Mouse (Mus musculus) ovary, postnatal 14 days (tissue): ENCODE measurements around the gene Gm42688.
"Not testable (repeated sequence)": the region's sequence is repeated elsewhere in the genome, so short reads cannot be mapped to it uniquely, and the experiment has no call there.

Source experiments
- DNase-seq: peaks from one replicate; pipeline ENCODE4 v3.0.0; 2022; ENCODE audit warnings: low spot score

Gm42688 gene

DNA sequence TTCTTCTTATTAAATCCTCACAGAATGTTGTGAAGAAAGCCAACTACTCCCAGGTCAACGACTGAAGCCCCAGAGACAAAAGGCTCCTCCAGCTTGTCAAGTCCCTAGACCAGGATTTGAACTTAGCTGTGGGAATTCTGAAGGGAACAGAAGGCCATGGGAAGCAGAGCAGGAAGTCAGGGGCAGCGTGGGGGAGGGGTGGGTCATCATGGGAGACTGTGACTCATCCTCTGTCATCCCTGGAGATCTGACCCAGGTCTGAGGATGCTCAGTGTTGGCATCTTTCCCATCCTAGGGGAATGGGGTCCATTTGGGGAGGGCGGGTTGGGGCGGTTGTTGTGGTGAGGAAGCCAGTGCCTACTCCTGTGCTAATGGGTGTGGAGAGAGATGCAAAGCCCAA is 40.2 kb downstream of the Gm42688 start:
- DNase-seq, result no peak

- DNase-seq, result no peak
Measured at GRCm38 (mm10) chr6:83142211-83142731, 40.9 kb downstream of the Gm42688 start.

- no peak for DNase-seq
Measured at GRCm38 (mm10) chr6:83142886-83143285, 41.5 kb downstream of the Gm42688 start.

DNA sequence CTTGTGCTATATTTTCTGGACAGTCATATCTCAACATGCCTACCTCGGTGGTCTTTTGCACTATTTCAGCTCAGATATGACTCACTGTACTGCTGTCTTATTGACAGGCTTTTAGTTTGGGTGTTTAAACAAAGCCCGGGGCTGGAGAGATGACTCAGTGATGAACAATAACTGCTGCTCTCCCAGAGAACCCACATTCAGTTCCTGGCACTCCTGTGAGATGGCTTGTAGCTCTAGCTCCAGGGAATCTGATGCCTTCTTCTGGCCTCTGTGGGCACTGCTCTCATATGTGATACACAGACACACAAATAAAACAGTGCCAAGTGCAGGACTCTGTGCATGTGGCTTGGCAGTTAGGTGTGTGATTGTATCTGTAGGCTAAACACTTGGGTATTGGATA is 43.8 kb downstream of the Gm42688 start:
- no peak for DNase-seq

- DNase-seq, result no peak
Measured at GRCm38 (mm10) chr6:83145805-83146204, 44.4 kb downstream of the Gm42688 start.

DNA sequence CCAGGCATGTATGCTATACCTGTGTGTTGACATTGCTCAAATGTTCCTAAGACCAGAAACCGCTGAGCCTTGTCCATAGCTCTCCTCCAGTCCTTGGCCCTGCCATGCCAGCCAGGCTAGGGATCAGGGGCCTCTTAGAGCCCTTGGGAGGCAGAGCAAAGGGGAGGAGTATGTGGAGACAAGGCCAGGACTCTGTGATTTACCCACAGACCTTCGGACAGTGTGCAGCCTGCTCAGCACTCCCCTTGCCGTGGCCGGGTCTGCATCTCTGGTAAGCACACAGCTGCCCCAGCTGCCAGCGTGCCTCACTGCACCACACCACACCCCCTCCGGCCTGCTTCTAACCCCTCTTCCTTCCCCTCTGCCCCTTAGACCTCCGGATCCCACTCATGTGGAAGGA is 45.9 kb downstream of the Gm42688 start:
- DNase-seq, result no peak

GRCm38 (mm10) chr6:83151721-83152120 is 50.3 kb downstream of the Gm42688 start:
- DNase-seq, result no peak

- no peak for DNase-seq
Measured at GRCm38 (mm10) chr6:83153038-83153437, 51.6 kb downstream of the Gm42688 start.

- no peak for DNase-seq
Measured at GRCm38 (mm10) chr6:83153485-83153884, 52.1 kb downstream of the Gm42688 start.

DNA sequence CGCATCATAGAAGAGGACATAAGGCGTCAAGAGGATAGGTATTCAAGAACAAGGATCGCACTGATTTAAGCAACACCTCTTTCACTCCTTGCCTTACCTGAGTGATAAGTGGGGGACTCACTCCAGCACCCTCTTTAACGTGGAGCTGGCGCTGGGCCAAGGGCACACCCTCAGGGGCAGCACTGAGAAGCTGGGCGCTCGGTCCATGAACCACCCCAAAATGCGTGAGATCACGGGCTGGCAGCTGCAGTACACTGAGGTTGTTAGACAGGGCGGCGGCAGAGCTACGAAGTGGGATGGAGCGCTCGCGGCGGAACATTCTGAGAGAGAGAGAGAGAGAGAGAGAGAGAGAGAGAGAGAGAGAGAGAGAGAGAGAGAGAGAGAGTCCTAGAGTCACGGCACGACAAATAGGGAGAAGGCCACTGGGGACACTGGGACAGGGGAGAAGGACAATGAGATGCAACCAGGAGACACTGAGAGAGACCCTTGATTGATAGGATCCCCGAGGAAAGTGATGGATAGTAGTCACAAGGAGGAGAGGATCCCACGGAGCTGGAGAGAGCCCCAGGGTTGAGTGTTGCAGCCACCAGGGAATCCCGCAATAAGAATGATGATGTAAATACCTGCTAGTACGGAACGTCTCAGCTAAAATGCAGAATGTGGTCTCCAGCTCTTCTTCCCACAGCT is 54.3 kb downstream of the Gm42688 start:
- DNase-seq, result no peak

DNA sequence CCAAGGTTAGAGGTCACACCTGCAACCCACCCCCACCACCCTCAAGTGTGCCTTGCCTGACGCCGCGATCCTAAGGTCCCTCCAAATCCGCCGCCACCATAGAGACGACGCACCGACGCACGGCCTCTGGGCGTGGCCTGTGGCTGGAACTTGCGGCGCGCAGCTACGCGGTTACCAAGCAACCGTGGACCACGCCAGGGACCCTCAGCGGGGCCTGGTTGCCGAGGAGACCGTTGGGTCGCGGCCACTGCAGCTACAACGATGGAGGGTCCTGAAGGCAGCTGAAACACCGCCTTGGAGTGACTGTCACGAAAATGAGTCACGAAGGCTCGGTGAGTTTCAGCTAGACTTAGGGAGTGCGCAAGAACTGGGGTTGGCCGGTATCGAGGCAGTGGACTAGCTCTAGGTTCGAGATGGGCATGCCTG is 54.9 kb downstream of the Gm42688 start, which contains the start of the genes Wdr54 and 1700003E16Rik:
Gene Wdr54, minus strand, starts transcription at position 139 of the 426 bp plus-strand sequence.
Gene 1700003E16Rik, plus strand, starts transcription at position 146 of the 426 bp plus-strand sequence.
- DNase-seq, result no peak

DNA sequence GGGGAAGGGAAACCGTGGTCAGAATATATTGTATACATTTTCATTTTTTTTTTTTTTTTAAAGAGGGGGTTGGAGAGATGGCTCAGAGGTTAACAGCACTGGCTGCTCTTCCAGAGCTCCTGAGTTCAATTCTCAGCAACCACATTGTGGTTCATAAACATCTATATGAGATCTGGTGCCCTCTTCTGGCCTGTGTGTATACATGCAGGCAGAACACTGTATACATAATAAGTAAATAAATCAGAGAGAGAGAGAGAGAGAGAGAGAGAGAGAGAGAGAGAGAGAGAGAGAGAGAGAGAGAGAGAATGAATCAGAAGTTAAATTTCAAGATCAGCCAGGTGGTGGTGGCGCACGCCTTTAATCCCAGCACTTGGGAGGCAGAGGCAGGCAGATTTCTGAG is 58.0 kb downstream of the Gm42688 start:
- DNase-seq, result not testable (repeated sequence)
